Comparison of ENCODE assay signal across 17 mouse cellular contexts in the genomic region with DNA sequence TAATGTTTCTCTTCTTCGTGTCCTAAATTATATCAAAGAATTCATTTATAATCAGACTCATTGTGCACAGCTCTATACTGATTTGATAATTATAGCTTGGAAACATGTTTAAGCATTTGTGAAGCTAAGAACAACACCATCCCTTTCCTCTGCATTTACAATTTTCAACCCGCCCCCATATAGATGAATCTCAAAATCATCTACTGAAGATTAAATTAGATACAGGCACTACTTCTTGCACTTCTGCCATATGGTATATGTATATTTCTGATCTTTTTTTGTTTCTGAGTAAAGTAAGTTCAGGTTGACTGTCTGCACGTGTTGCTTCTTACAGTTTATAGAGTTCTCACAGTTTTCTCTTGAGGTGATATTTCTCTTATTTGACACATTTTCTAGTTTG.
"Had no signal": no experiment of that assay in that cellular context is flagged by ENCODE, and none has a peak within 500 bp of the region (broad histone marks: within the 10 kb centered on the region; RNA-seq: fewer than 3 reads in every experiment).

No protein-coding gene starts in this region.

- ATAC-seq: liver, embryonic 12.5 days; liver, postnatal 0 days; lung, postnatal 0 days; midbrain, embryonic 13.5 days; midbrain, embryonic 15.5 days; midbrain, embryonic 16.5 days had no signal

- DNase-seq: left cerebral cortex, postnatal 4 days; liver; liver, embryonic 13.5 days; liver, postnatal 0 days; lung, adult 18-20 months; lung, adult 2 months; lung, embryonic 14.5 days; lung, postnatal 10 days; lung, postnatal 14 days; lung, postnatal 36 days; lung, postnatal 4 days; midbrain, embryonic 14.5 days had no signal
